Mouse (Mus musculus) brain, embryonic 14.5 days (tissue): ENCODE measurements around the gene Cdc6. TPM values are rescaled to one million over a fixed set of nuclear protein-coding genes. Genes with fewer than 3 reads are reported as not detected.

ENCODE experiments used
- DNase-seq: peaks from one replicate; pipeline ENCODE4 v3.0.0-alpha.2; 2011; ENCODE audit warnings: low read depth
- CTCF ChIP-seq: fragments of 200-500 bp; IDR thresholded peaks from 2 replicates; pipeline ENCODE4 v1.5.1; 2012; ENCODE audit warnings: inconsistent platforms, mild to moderate bottlenecking, moderate library complexity, borderline replicate concordance; ENCODE audit not compliant: insufficient read depth, insufficient read length; ENCODE audit errors: extremely low read depth
- POLR2A ChIP-seq: fragments of 200-500 bp; IDR thresholded peaks from 2 replicates; pipeline ENCODE4 v1.6.1; 2012; ENCODE audit warnings: mild to moderate bottlenecking, inconsistent platforms, borderline replicate concordance; ENCODE audit not compliant: poor library complexity, insufficient read depth, insufficient read length, severe bottlenecking; ENCODE audit errors: extremely low read depth
- polyA plus RNA-seq: library from polyadenylated mRNA; depleted of rRNA; stranded (reverse); fragments of >200 nt; gene quantifications from 2 replicates; pipeline ENCODE4 v1.2.3, GENCODE M21; 2012

Gene Cdc6
- polyA plus RNA-seq, 1 experiment: 4.5 TPM

DNA sequence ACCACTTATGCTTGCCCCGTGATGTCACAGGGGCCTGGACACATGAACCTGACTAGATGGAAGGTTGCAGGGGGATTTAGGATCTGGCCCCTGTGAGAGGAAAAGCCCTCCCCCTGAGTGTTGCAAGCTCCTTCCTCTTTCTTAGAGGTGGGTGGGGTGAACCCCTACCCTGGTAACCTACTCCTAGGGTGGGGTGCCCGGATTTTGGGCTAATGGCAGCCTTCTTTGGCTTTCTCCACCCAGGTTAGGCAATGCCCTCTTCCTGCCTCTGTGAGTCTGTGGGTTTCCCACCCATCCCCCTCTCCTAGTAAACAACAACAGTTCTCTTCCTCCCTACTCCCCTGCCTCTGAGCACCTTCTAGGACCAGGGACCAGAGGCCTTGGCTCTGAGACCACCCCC is 45.1 kb downstream of the Cdc6 start:
- no peak for TF ChIP-seq CTCF
- TF ChIP-seq POLR2A: no peak
- DNase-seq: no peak

DNA sequence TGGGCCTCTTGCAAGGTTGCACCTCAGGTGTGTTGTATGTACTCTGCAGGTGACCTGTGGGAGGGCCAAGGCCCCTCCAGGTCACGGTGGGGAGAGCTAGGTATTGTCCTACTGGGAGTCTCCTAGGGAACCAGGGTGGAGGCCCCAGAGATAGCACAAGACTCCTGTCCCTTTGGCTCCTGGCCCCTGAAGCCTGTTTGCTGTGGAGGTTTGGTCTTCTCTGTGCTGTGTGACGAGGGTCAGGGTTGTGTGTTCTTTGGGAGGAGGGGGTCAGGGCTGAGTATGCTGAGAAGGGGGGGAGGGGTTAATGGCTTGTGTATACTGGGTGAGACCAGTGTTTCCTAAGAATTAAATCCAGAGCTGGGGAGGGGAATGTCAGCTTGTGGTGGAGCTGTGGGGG is 45.8 kb downstream of the Cdc6 start:
- no peak for DNase-seq
- TF ChIP-seq POLR2A (no peak), CTCF (no peak)

DNA sequence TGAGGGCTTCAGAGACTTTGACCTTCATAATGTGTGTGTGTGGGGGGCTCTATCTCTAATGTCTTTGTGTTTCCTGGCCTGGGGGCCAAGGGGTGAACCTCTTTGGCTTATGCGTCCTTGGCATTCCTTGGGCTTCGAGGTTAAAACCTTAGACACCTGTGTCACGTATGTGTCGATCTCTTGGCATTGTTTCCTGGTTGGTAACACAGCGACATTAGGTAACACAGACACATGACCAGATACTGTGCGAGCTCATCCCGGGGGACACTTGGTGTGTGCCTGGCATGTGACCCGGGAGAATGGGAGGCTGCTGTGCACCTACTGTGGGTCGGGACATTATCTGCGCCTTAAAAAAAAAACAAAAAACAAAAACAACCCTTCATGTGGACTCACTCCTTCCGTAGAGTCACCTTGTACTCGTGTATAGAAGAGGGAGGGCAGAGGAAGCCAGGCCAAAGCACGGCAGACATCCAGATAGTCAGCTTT is 46.3 kb downstream of the Cdc6 start:
- TF ChIP-seq POLR2A (no peak), CTCF (no peak)

DNA sequence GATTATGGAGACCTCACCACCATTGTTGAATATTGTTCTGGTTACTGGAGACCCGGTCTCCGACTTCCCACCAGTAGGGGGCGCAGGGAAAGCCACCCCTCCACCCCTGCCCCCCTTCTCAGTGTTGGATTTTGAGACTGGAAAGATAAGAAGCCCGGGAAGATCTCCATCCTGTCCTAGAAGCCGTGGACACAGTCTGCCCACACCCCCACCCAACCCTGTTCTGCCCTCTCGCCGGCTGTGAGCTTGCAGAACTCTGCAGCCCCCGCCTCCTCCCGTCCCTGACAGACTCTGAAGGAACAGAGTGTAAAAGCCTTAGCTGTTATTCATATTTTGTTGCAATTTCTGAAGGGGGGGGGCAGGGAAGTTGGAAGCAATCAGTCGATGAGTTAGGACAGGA is 46.8 kb downstream of the Cdc6 start:
- TF ChIP-seq POLR2A: no peak
- TF ChIP-seq CTCF: peak; percentile 84

More for the DNA sequence above, 46.3 kb downstream of the Cdc6 start:
- no peak for DNase-seq

DNA sequence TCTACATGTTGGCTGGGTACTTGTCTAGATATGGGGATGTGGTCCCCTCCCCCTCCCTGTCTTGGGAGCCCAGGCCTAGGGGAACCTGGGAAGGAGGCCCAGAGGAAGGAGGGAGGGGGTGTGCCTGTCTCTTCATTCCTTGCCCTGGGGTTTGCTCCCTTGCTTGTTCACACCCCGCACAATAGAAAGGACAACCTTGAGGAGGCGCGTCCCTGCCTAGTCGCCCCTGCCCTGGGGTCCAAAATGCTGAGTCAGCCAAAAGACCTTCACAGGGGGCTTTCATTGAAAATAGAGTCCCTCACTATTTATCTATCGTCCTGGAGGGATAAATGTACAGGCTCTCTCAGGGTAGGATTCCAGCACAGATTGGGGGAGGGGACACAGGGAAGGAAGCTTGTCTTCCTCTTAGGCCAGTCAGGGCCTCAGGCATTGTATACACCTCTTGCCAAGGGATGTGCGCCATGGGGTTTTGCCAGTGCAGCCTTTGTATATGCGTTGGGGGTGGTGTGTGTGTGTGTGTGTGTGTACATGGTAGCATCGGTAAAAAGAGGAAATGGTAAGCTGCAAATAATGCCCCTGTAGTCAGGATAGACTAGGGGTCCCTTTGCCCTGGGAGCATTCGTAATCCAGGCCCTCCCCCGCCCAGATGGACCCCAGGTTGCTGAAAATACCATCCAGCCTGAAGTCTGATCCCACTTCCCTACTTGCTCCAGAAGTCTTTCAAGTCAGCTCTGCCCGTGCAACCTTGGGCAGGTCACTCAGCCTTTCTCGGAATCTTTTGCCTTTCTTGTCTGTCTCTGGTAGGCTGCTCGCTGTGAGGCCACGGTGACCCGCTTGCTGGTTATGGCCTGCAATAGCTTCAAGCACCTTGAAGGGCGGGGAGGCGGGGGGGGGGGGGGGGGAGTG is 47.5 kb downstream of the Cdc6 start:
- peak; percentile 78 for DNase-seq
- TF ChIP-seq CTCF: no peak
- no peak for TF ChIP-seq POLR2A

More for the DNA sequence above, 46.8 kb downstream of the Cdc6 start:
- DNase-seq: peak; percentile 76

DNA sequence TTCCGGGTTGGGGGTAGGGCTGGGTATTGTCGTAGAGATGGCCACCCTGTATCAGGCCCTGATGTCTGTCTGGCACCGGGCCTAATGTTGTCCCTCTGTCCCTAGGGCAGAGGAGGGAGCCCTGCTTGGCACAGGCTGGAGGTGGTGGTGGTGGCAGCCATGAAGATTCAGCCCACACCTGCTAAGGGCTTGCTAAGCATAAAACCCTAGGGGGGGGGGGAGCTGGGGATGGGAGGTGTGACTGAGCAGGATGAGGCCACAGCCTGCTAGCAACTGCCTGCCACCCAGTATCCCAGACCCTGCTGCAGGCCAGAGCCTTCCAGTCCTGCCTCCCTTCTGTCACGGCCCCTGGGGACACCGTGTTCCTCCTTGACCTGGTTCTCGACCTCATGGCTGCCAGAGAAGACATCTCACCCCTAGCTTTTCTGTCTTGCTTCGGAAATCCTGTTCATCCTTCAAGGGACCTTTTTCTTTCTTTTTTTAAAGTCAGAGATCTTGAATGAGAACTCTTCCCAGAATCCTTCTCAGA is 48.2 kb downstream of the Cdc6 start:
- TF ChIP-seq POLR2A (no peak), CTCF (no peak)

DNA sequence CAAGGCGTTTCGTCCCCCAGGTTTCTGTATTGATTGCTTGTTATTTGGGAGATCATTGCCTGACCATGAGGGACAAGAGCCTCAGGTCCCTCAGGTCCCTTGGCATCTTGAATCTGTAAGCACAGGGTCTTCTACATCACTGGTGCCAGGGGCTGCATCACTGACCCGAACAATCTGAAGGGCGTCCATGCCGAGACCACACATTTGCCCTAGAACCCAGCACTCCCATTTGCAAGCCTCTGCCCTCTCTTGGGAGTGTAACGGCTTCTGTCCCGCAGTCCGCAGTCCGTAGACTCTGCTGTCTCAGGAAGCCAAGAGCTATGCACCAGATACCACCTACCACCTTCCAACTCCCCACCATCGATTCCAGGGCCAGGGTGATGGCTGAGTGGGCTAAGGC is 48.7 kb downstream of the Cdc6 start:
- DNase-seq: no peak
- TF ChIP-seq CTCF (no peak), POLR2A (no peak)

More for the DNA sequence above, 48.2 kb downstream of the Cdc6 start:
- no peak for DNase-seq

DNA sequence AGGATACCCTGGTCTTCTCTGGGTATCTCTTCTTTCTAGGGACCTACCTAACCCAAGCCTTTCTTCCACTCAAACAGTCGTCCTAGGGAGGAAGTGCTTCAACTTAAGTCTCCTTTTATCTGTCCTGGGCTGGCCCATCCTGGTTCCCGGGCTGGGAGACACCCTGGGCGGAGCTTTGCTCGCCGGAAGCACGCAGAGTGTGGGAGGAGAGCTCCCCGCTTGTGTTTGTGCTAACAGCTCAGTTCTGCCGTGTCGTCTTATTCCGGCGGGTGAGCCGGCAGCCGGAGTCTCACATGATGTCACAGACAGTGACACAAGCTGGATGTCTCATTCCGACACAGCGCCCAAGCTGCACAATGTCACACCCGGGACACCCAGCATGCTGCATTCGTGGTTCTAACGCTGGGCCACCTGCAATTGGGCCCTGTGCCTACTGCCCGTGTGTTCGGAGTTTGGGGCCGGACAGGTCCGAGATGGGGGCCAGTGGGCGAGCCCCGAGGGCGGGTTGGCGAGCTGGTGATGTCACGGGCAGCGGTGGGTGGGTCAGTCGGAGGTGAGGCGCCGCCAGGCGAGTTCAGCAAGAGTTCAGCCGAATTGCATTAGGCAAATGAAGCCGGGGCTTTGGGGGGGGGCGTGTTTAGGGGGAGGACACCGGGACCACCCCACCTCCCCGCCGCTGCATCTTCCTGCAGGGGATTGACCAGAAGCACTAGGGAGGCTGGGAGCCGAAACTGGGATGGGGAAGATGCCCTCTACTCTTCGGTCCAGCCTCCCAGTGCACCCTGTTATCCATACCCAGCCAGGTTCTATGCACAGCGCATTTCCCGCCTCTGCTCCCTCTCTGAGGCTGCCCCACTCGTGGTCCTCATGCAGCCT is 52.1 kb downstream of the Cdc6 start:
- TF ChIP-seq POLR2A: peak; percentile 30; the same call in 1 of the 2 replicates
- TF ChIP-seq CTCF: no peak
- DNase-seq: peak; percentile 80

DNA sequence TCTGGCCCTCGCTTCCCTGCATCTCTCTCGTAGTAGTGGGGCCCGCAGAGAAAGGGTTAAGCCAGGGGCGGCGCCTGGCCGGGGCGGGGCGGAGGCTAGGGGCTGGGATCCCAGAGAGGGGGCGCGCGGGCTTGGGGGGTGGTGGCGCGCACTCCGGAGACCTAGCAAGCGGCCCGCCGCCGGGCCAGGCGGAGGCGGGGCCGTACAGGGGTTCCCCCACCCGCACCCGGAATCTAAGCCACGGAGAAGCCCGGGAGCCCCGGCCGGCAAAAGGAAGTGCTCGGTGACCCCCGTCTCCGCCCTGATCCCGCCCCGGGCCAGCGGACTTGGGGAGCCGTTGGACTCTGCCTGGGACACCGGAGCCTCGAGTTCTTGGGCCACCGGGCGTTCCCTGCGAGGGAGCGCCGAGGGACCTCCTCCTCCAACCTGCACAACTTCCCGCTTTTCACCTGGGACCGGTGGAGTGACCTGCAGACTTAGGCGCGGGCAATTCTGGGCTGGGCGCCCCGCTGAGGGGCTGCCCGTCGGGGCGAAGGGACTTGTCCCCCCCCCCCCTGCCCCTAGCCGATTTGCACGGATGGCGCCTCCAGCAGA is 52.8 kb downstream of the Cdc6 start:
- peak; percentile 71 for DNase-seq
- no peak for TF ChIP-seq CTCF
- 0 out of 2 replicates have a peak, but pooled peaks have one; percentile 8 for TF ChIP-seq POLR2A

DNA sequence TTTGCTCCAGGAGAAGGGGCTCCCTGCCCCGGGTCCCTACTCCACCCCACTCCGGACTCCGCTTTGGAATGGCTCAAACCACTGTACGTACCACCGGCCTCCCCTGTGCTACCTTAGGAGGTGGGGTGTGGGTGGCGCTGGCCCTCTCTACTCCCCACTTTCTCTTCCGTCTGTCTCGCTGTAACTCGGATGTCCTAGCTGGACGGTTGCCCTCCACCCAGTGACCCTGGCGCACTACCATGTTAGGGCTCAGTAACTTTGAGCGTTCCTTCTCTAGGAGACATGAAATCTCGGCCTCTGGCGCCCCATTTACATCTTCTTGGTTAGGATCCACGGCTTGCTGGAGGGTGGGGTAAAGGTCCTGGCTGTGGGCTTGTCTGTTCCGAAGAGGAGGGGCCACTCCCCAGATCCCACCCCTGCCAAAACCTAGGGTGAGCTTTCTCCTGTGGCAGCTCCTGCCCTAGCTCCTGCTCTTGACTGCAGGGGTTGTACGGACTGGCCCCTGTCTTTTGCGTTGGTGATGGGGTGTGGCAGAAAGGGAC is 53.5 kb downstream of the Cdc6 start:
- TF ChIP-seq POLR2A (no peak), CTCF (no peak)
- DNase-seq: no peak

DNA sequence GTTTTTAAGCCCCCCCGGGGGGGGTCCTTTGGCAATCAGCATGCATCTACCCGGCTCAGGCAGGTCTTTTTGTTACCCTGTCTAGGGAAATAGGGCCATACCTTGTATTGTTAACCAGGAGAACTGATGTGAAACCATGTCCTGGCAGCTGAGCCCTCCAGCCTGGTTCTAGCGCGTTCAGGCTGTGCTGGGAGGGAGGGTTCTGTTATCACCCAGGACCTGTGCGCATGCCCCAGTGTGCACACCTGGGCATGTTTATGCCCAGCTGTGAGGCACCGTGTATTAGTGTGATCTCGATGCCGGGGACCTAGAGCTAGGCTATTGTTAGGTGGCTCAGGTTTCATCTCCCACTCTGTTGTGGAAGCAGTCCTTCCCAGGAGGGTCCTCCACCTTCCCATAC is 54.2 kb downstream of the Cdc6 start:
- DNase-seq: no peak
- TF ChIP-seq CTCF (no peak), POLR2A (no peak)
